Mouse (Mus musculus) MEL-GATA-1-ER (cell line): ENCODE results near the gene Camk2n2.
A peak's percentile ranks its signal among the peaks of the same experiment; 100 is the strongest.

ENCODE experiments used
- DNase-seq: peaks from one replicate; pipeline ENCODE4 v3.0.0-alpha.2; 2012; ENCODE audit warnings: low read depth; ENCODE audit errors: extremely low read depth

The Camk2n2 gene

DNA sequence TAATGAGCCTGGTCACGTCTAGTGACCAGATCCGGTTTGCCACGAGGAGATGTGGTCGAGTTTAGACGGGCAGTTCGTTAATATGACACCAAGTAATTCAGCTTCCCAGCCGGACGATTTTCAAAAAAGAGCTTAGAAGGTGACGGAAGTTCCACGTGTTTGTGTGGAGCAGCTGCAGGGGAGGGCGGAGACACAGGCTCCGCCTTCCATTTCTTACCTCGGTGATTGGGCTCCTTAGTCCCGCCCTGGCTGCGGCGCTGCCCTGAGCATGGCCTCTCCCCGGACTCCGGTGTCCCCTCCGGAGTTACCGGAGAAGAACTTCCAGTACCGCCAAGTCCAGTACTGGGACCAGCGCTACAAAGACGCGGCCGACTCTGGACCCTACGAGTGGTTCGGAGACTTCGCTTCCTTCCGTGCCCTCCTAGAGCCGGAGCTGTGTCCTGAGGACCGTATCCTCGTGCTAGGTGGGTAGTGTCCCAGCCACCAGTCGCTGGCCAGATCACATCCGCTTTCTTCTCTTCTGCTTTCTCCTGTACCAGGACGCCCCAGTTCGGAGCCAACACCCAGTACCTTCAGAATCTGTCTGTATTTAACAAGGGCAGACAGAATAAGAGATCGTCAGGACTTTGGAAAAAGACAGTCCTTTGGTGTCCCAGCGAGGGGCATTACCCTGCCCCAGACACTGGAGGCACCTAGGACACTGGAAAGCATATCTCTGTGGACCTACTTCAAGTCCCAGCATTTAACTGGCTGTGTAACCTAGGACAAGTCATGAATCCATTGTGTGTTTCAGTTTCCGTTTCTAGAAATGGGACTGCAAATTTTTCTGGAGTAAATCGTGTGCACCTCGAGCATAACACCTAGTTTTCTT is 9.5 kb downstream of the Camk2n2 start, which contains the start of the genes Eef1akmt4, Gm49333 and Alg3:
Gene Eef1akmt4 (plus strand): TSS at position 237 of the 871 bp plus-strand sequence.
Gene Gm49333 (plus strand): TSS at position 254 of the 871 bp plus-strand sequence.
Gene Alg3 (minus strand): TSS at position 379 of the 871 bp plus-strand sequence.
- peak; percentile 98 for DNase-seq

DNA sequence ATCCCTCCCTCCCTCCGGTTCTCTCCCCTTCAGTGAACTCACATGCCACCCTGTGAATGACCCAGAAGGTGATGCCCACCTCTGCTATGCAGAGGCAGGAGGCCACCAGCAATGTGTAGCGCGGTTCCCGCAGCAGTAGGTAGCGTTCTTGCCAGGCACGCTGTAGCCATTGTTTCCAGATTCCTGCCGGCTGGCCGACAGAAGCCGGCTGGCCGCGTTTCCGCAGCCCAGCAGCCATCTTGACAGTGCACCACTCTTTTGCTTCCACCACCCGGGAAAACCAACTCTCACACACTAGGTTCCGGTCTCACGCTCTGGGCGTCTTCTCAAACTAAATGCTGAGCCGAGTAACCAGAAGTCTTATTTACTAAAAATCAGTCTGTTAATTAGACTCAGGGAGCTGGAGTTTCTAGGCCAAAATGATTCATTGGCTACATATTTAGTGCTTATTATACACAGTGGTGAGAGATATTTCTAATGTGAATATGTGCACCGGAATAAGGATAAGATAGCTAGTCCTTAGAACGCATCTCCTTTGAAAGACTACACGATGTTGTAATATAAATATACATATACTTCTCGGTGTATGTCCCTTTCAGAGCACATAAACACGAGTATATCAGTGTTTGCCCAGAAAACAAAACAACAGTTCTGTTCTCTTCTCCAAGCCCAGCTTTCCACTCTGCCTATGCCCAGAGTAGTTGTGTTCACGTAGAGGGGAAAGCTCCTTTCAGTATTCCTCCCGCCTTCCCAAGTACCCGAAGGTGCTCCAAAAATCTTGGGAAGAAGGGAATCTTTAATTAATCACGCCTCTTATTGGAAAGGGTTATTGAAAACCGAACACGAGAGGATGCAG is 10.4 kb downstream of the Camk2n2 start:
- peak; percentile 84 for DNase-seq

DNA sequence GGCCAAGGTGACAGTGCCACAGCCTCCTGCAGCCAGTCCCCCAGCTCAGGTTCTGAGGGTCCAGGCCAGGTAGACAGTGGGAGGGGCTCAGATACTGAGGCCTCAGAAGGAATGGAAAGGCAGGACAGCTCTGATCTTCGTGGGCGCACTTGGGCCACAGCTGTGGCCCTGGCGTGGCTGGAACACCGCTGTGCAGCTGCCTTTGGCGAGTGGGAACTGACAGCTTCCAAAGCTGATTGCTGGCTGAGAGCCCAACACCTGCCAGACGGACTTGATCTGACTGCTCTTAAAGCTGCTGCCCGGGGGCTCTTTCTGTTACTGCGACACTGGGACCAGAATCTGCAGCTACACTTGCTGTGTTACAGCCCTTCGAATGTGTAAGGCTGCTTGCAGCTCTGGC is 16.4 kb downstream of the Camk2n2 start:
- DNase-seq = no peak

DNA sequence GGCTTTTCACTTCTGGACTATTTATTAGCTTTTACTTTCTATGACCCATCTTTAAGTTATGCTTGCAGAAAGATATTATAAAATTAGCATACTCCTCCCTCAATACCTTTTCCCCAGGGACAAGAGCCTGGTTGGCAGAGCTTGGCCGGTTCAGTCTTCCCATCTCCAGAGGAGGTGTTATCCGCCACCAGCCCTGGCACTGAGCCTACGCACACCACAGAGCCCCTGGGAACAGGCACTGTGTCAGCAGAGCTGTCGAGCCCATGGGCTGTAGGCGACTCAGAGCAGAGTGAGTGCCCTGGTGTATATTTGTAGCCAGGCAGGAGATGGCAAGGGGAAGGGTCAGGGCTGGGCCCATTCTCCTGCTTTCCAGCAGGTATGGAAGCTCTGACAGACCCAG is 20.6 kb downstream of the Camk2n2 start:
- DNase-seq = no peak

DNA sequence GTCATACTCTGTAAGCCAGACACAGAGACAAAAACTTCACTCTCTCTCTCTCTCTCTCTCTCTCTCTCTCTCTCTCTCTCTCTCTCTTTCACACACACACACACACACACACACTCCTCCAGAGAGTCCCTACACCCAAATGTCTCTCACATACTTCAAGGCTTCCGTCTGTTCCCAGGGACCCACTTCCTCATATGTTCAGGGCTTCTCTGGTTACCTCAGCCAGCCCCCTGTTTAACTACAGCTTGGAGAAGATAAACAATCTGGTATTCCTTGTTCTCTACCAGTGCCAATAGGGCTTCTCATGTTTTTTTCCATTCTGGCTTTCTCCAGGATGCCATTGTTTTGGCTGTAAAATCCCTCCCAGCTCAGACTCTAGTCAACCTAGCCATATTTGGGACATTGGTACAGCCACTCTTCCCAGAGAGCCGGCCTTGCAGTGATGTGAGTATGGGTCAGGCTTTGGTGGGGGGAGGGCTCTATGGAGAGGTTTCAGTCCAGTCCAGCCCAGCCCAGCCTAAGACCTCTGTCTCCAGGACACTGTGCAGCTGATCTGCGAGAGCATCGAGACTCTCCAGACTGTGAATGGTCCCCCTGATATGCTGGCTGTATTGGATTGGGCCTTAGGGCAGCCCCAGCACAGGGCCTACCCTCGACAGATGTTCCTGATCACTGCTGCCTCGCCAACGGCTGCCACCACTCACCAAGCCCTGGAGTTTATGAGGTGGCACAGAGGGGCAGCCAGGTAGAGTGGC is 24.2 kb downstream of the Camk2n2 start:
- DNase-seq = no peak

DNA sequence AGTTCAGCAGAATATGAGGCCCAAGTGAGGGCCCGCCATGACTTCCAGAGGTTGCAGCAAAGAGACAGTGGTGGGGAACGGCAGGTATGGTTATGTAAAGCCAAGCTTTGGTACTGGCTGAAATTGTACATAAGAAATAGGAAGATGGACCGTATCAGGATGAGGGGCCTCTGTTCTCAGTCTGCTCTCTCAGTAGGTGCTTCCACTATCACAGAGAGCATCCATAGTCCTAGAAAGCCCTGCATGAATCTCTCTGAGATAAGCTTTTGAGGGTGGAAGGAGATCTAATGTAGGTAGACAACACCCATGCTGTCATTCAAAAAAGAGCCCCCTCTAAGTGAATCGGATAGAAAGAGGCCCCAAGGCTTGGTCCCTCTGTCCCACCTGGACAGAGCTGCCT is 25.4 kb downstream of the Camk2n2 start:
- DNase-seq = no peak

DNA sequence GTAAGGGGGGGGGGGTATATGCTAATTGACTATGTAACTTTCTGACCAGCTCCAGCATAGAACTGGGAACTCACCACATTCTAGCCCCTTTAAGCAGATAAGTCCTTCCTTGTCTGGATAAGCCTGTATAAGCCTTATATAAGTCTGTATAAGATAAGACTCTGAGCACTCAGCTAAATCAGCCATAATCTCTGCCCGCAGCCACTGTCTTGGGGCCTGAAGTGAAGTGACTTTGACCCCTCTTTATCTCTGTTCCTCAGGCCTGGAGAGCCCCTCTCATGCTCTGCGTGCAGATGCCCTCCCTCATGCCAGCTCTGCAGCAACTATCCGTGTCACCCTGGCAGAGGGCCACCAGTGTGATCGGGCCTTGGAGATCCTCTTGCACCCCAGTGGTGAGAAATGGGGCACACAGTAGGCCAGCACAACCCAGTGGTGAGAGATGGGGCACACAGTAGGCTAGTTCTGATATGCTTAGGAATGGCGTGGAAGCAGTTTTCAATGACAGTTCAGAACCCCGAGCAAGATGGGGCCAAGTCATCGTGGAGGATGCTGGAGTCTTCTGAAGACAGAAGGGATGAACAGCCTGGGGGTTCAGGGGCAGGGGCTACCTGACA is 25.9 kb downstream of the Camk2n2 start:
- DNase-seq = peak; percentile 60

DNA sequence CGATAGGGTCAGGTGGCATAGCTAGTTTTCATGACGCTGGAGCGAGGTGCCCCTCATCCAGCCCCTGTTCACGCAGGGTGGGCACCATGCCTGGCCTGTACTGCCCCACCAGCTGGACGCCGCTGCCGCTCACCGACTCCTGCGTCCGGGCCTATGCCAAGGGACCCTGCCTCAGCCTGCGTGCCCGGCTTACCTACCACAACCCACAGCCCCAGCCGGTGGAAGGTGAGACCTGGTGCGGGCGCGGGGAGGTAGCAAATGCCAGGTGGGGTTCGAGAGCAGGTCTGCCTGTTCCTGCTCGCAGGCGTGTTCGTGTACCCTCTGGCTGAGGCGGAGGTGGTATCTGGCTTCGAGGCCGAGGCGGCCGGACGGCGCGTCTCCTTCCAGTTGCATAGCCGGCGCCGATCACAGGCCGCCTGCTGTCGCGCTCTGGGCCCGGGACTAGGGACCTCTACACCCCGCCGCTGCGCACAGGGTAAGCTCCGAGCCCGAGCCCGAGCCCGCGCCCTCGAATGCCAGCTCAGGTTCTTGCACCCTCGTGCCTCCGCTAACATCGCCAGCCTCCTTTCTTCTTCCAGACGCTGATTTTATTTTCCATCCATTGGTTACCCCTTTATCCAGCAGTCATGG is 29.9 kb downstream of the Camk2n2 start:
- DNase-seq = no peak

DNA sequence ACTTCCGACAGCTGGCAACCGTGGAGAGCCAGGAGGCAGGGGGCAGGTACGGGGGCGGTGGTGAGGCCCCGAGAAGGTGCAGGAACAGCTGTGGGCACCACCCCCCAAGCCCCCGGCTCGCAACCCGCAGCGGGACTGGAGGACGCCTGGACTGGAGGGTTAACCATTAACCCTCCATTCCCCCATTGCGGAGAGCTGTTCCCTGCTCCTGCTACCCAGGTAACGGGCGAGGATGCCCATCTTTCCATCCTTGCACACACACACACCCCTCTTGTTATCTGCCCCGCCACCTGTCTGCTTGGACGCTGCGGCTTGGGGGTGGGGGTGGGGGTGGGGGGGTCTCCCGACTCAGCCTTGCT is 30.4 kb downstream of the Camk2n2 start:
- DNase-seq = no peak

DNA sequence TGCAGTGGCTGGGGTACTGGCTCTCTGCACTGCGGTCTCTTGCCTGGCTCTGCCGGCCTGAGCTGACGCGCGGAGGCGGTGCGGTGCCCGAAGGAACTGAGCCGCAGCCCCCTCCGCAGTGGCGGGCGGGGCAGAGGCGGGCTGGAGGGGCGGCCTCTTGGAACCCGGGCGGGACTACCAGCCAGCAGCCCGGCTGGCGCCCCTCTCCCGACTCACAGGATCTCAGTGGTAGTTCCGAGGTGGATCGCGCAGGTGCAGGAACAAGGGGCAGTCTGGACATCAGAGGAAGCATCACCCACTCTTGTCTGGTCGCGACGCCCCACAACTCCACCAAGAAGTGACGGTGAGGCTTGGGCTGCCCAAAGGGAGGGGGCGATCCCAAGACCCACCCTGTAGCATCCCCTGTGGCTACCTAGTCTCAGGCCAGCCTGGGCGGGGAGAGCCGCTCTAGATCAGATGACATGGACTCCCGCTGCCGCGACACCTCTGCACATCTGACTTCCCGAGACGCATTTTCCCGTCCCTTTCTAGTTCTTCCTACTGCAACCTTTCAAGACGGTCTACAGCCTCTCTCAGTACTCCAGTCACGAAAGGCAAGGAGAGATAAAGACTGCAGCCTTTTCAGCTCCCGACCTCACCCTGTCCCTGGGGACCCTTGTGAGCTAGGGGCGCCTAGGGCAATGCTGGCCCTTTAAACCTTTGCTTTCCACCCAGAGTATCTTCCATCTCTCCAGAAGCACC is 31.0 kb downstream of the Camk2n2 start:
- DNase-seq = no peak

DNA sequence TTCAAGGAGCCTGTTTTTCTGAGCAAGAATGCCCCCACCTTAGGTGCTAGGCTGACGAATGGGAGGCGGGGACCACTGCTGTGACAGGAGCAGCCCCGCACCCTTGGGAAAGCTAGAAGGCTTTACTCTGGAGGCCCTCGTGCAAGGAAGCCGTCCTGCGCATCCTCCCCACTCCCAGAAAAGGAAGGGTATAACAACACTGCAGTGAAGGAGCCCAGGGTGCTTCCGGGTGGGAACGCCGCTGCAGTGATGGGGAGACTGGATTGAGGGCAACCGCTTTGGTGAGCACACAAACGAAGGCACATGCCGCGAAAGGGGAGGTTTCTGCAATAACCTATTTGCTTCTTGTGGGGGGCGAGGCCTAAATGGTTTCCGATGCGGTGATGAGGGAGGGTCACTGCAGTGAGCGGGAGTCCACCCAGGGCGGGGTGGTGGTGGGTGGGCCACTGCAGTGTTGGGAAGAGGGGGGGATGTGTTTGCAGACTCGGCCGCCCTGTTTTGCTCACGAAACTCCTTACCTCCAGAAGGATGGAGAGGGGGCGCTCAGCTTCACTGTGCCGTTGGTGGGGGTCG is 31.6 kb downstream of the Camk2n2 start, which contains the start of gene Vwa5b2:
Gene Vwa5b2 (plus strand): TSS at position 106 of the 573 bp plus-strand sequence.
- no peak for DNase-seq
